Mouse (Mus musculus) heart, embryonic 11.5 days (tissue): ENCODE data around the gene 2010300C02Rik. TPM values are rescaled to one million over a fixed set of nuclear protein-coding genes. Genes with fewer than 3 reads are reported as not detected.
"Not testable (repeated sequence)": the region's sequence is repeated elsewhere in the genome, so short reads cannot be mapped to it uniquely, and the experiment has no call there.

Experiments used
- ATAC-seq: fragments of 200-750 bp; cut with Nextera tagmentation; replicated peaks from 2 replicates; pipeline ENCODE4 v1.8.0; 2017; ENCODE audit warnings: moderate library complexity; ENCODE audit not compliant: insufficient number of reproducible peaks, low FRiP score, low TSS enrichment
- H3K27ac ChIP-seq: fragments of 300-500 bp; sonication (generic); 2 replicates; pipeline ENCODE4 v1.5.1; 2014; ENCODE audit warnings: mild to moderate bottlenecking, low read depth, low read length
- H3K27me3 ChIP-seq: fragments of 300-500 bp; sonication (generic); 2 replicates; pipeline ENCODE4 v1.6.1; 2014; ENCODE audit warnings: mild to moderate bottlenecking, low read length, mixed read lengths; ENCODE audit not compliant: control insufficient read depth, insufficient read depth
- H3K36me3 ChIP-seq: fragments of 300-500 bp; sonication (generic); 2 replicates; pipeline ENCODE4 v1.6.1; 2014; ENCODE audit warnings: mild to moderate bottlenecking, low read length, moderate library complexity, mixed read lengths; ENCODE audit not compliant: control insufficient read depth, insufficient read depth
- H3K4me1 ChIP-seq: fragments of 300-500 bp; sonication (generic); 2 replicates; pipeline ENCODE4 v1.6.1; 2014; ENCODE audit warnings: low read length; ENCODE audit not compliant: control insufficient read depth, insufficient read depth
- H3K4me2 ChIP-seq: fragments of 300-500 bp; sonication (generic); 2 replicates; pipeline ENCODE4 v1.6.1; 2014; ENCODE audit warnings: mild to moderate bottlenecking, moderate library complexity
- H3K4me3 ChIP-seq: fragments of 300-500 bp; sonication (generic); 2 replicates; pipeline ENCODE4 v1.5.1; 2014; ENCODE audit warnings: low read depth, low read length
- H3K9ac ChIP-seq: fragments of 300-500 bp; sonication (generic); 2 replicates; pipeline ENCODE4 v1.6.1; 2014; ENCODE audit warnings: mild to moderate bottlenecking, low read depth, low read length, moderate library complexity
- H3K9me3 ChIP-seq: fragments of 300-500 bp; sonication (generic); replicated peaks from 2 replicates; pipeline ENCODE4 v1.6.1; 2016; ENCODE audit warnings: low read length; ENCODE audit not compliant: control insufficient read depth
- WGBS: fragments of 180-500 bp; shearing (Covaris S2); extraction: QIAGEN DNeasy Blood & Tissue Kit; methylation state at CpG from one replicate; pipeline ENCODE4 v1.1.7; 2014; ENCODE audit not compliant: insufficient replicate concordance; 5-methylcytosine and 5-hydroxymethylcytosine counted together
- polyA plus RNA-seq: library from polyadenylated mRNA; unstranded; fragments of >200 nt; fragmentation: Nextera tagmentation; extraction: Ambion mirVana; gene quantifications from 2 replicates; pipeline ENCODE4 v1.2.1, GENCODE M21; 2014

2010300C02Rik gene
- polyA plus RNA-seq, 1 experiment from 2014 or later: 2.8 TPM

DNA sequence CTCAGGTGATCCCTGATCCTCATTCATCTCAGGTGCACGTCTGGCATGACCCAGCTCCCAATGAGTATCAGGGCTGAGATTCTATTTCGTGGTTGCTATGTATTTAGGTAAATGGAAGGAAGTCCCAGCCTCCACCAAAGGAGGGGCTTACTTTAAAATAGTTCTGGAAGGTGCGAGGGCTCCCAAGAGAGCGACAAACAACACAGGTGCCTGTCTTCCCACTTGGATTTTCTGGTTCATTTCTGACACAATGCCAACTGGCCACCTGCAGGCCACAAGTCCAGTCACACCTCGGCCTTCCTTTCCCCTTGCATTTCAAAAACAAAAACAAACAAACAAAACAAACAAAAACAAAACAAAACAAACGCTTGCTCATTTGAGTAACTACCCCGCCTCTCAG lies 1.4 kb downstream of the 2010300C02Rik start:
- Histone ChIP-seq H3K9me3 (no peaks in the 10 kb centered on the region), H3K4me2 (no peak overlapping the region), H3K36me3 (no peaks in the 10 kb centered on the region), H3K27me3 (peaks cover 17% of the 10 kb centered on the region), H3K27ac (no peak overlapping the region), H3K4me1 (no peaks in the 10 kb centered on the region), H3K4me3 (no peak overlapping the region), H3K9ac (no peak overlapping the region)
- ATAC-seq: no peak
- WGBS: 58% methylated on average over 7 of the region's 7 CpGs

- no peak overlapping the region for H3K4me3 ChIP-seq
- no peaks in the 10 kb centered on the region for H3K4me1 ChIP-seq
- H3K36me3 ChIP-seq: no peaks in the 10 kb centered on the region
- no peak overlapping the region for H3K9ac ChIP-seq
- WGBS: 70% methylated on average over 14 of the region's 14 CpGs
- no peak for ATAC-seq
- no peaks in the 10 kb centered on the region for H3K9me3 ChIP-seq
- no peak overlapping the region for H3K4me2 ChIP-seq
- H3K27me3 ChIP-seq: peaks cover 17% of the 10 kb centered on the region
- no peak overlapping the region for H3K27ac ChIP-seq
Observed at GRCm38 (mm10) chr1:37717415-37718195, 2.3 kb downstream of the 2010300C02Rik start.

DNA sequence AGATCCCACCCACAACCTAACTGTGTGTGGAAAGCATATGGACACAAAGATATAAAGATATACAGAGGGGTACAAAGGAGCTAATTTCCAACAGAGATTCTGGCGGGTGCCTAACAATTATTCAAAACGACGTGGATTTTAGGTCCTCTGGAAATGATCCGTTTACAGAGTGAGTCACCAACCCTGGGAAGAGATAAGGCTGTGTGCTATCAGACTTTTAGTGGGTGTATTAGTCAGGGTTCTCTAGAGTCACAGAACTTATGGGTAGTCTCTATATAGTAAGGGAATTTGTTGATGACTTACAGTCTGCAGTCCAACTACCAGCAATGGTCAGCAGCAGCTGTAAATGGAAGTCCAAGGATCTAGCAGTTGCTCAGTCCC lies 7.5 kb downstream of the 2010300C02Rik start:
- not testable (repeated sequence) for H3K4me3 ChIP-seq, ATAC-seq, H3K27me3 ChIP-seq, H3K9me3 ChIP-seq, H3K4me1 ChIP-seq, H3K4me2 ChIP-seq, H3K9ac ChIP-seq, H3K27ac ChIP-seq, H3K36me3 ChIP-seq
- 42% methylated on average over 4 of the region's 4 CpGs for WGBS

- H3K9ac ChIP-seq: no peak overlapping the region
- H3K4me3 ChIP-seq: no peak overlapping the region
- H3K27ac ChIP-seq: no peak overlapping the region
- no peak overlapping the region for H3K4me2 ChIP-seq
- no peaks in the 10 kb centered on the region for H3K27me3 ChIP-seq
- no peaks in the 10 kb centered on the region; the same call in 1 of the 2 replicates for H3K9me3 ChIP-seq
- H3K4me1 ChIP-seq: no peaks in the 10 kb centered on the region
- no peaks in the 10 kb centered on the region for H3K36me3 ChIP-seq
- WGBS: 84% methylated on average over 10 of the region's 10 CpGs
- no peak for ATAC-seq
Observed at GRCm38 (mm10) chr1:37711596-37712356, 8.1 kb downstream of the 2010300C02Rik start.

- WGBS: 91% methylated on average over 5 of the region's 5 CpGs
- no peak overlapping the region for H3K4me3 ChIP-seq
Observed at GRCm38 (mm10) chr1:37711082-37711481, 8.8 kb downstream of the 2010300C02Rik start.

DNA sequence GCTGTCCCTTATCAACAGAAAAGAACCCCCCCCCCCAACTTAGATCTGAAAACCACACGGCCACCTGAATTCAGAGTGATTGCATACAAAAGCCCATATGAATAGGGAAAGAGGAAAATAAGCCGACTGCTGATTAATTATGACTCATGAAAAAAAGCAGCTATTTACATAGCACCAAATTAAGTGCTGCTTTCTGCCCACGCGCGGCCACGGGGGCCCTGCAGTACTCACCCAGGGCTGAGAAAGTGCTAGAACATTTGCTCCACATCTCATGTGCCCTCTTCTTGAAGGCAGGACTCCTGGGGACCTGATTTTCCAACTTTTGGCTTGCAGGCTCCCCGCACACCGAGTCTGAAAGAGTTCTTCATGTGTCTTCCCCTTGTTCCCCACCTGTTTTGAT lies 10.1 kb downstream of the 2010300C02Rik start:
- Histone ChIP-seq H3K4me3 (no peak overlapping the region), H3K4me2 (no peak overlapping the region), H3K27ac (no peak overlapping the region), H3K36me3 (no peaks in the 10 kb centered on the region), H3K9me3 (no peaks in the 10 kb centered on the region; the same call in 1 of the 2 replicates), H3K27me3 (no peaks in the 10 kb centered on the region), H3K4me1 (no peaks in the 10 kb centered on the region), H3K9ac (no peak overlapping the region)
- WGBS: 80% methylated on average over 8 of the region's 8 CpGs
- no peak for ATAC-seq

More at GRCm38 (mm10) chr1:37711082-37711481, 8.8 kb downstream of the 2010300C02Rik start:
- H3K27me3 ChIP-seq: no peaks in the 10 kb centered on the region
- H3K4me1 ChIP-seq: no peaks in the 10 kb centered on the region
- no peak overlapping the region for H3K27ac ChIP-seq
- no peak overlapping the region for H3K4me2 ChIP-seq
- H3K36me3 ChIP-seq: no peaks in the 10 kb centered on the region
- ATAC-seq: no peak
- no peak overlapping the region for H3K9ac ChIP-seq
- H3K9me3 ChIP-seq: no peaks in the 10 kb centered on the region; the same call in 1 of the 2 replicates

- no peaks in the 10 kb centered on the region; the same call in 1 of the 2 replicates for H3K9me3 ChIP-seq
- no peaks in the 10 kb centered on the region for H3K36me3 ChIP-seq
- no peak overlapping the region for H3K27ac ChIP-seq
- no peak overlapping the region for H3K9ac ChIP-seq
- no peak overlapping the region for H3K4me3 ChIP-seq
- WGBS: 81% methylated on average over 6 of the region's 6 CpGs
- no peaks in the 10 kb centered on the region for H3K27me3 ChIP-seq
- ATAC-seq: no peak
- H3K4me1 ChIP-seq: no peaks in the 10 kb centered on the region
- H3K4me2 ChIP-seq: no peak overlapping the region
Observed at GRCm38 (mm10) chr1:37708270-37708955, 11.5 kb downstream of the 2010300C02Rik start.

DNA sequence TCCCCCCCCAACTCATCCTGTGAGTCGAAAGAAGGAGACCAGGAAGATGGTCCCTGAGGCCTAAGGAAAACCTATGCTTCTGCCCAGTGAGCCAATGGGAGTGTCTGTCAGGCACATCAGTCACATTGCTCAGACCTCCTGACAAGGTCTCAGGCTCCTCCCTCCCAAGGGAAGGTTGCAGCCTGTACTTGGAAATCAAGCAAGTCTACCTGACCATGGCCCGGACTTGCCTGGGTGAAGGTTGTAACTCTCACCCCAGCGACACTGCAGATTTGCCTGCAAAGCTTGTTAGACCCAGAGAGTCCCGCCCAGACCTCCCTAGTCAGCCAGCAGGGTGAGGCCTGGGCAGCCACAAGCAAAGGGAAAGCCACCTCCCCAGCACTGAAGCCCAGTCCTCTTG lies 17.6 kb downstream of the 2010300C02Rik start:
- no peak overlapping the region for H3K27ac ChIP-seq
- ATAC-seq: no peak
- H3K27me3 ChIP-seq: no peaks in the 10 kb centered on the region
- no peak overlapping the region for H3K4me3 ChIP-seq
- H3K36me3 ChIP-seq: no peaks in the 10 kb centered on the region
- no peak overlapping the region for H3K9ac ChIP-seq
- H3K4me1 ChIP-seq: peaks cover 10% of the 10 kb centered on the region
- no peaks in the 10 kb centered on the region for H3K9me3 ChIP-seq
- WGBS: 55% methylated on average over 4 of the region's 4 CpGs
- H3K4me2 ChIP-seq: no peak overlapping the region
